In the genomic region with DNA sequence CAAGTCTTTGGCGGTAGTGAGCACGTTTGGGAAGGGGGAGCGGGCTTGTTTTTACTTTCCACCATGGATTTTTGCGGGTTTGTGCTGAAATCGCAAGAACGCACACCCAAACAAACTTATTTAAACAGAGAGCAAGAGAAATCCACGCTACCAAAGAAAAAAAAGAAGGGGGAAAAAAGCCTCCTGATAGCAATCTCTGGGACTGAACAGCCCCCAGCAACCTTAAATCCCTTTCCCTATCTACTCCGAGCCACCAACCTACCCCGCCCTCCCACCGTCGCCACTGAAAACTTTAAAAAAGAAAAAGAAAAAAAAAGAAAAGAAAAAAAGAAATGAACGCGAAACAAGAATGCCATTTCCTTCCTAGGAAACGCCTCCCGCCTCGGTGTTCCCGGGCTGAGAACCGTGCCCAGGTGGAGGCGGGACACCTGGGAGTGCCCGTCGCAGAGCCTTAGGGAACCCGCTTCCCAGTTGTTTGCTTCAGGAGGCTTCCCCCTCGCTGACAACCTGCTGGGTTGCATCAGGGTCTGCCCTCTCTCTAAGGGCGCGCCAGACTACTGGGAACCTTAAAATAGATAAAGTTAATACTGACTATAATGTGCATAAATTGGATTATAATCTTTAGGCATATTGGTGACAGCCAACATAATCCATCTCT, we compare ENCODE assay signal across 8 mouse cellular contexts. TPM values are rescaled to one million over a fixed set of nuclear protein-coding genes. Genes with fewer than 3 reads are reported as not detected.
DNase-seq lines count a peak whose midpoint lies in the region; ATAC-seq lines count a peak whose summit lies in the region.

No protein-coding gene starts in this region.

- peaks cover 6% of the 10 kb centered on the region for H3K4me1 ChIP-seq in heart, embryonic 11.5 days (ENCODE audit: control insufficient read depth, insufficient read depth, low read length)
- peaks cover 23% of the 10 kb centered on the region for H3K4me1 ChIP-seq in kidney, embryonic 16.5 days (ENCODE audit: insufficient read depth, low read length)
- H3K4me1 ChIP-seq in stomach, embryonic 16.5 days (ENCODE audit: control insufficient read depth, insufficient read depth, low read length) = peaks cover 7% of the 10 kb centered on the region

- H3K9me3 ChIP-seq in heart, embryonic 11.5 days (replicated peaks; ENCODE audit: control insufficient read depth, low read length) = no peaks in the 10 kb centered on the region
- no peaks in the 10 kb centered on the region for H3K9me3 ChIP-seq in kidney, embryonic 16.5 days (ENCODE audit: low read length)
- no peaks in the 10 kb centered on the region for H3K9me3 ChIP-seq in stomach, embryonic 16.5 days (replicated peaks; ENCODE audit: control insufficient read depth, low read length)

- H3K27ac ChIP-seq in heart, embryonic 11.5 days (ENCODE audit: low read depth, low read length) = peak overlapping the region; percentile 96; the same call in 1 of the 2 replicates
- H3K27ac ChIP-seq in kidney, embryonic 16.5 days (ENCODE audit: low read length) = peak overlapping the region; percentile 56; the same call in 1 of the 2 replicates
- H3K27ac ChIP-seq in stomach, embryonic 16.5 days (ENCODE audit: low read length) = peak overlapping the region; percentile 77

- H3K4me3 ChIP-seq in heart, embryonic 11.5 days (ENCODE audit: low read depth, low read length) = peak overlapping the region; percentile 90
- H3K4me3 ChIP-seq in kidney, embryonic 16.5 days (ENCODE audit: low read length) = peak overlapping the region; percentile 73
- peak overlapping the region; percentile 88 for H3K4me3 ChIP-seq in stomach, embryonic 16.5 days (replicated peaks; ENCODE audit: low read length)

- peak; percentile 18 for DNase-seq in ovary, postnatal 14 days (ENCODE audit: low spot score)
- DNase-seq in ovary, postnatal 10 days (ENCODE audit: low spot score) = no peak
- DNase-seq in cerebellum, adult 8-10 months = peak; percentile 27
- peak; percentile 16 for DNase-seq in lung, postnatal 14 days
- DNase-seq in natural killer cell, adult 2 months (ENCODE audit: low spot score in 2 of 2) = no peak

- peaks cover 2% of the 10 kb centered on the region; the same call in 1 of the 2 replicates for H3K36me3 ChIP-seq in heart, embryonic 11.5 days (ENCODE audit: control insufficient read depth, insufficient read depth, low read length)
- H3K36me3 ChIP-seq in kidney, embryonic 16.5 days (ENCODE audit: insufficient read depth, low read length) = 0 out of 2 replicates have a peak, but pooled peaks cover 7% of the 10 kb centered on the region
- H3K36me3 ChIP-seq in stomach, embryonic 16.5 days (ENCODE audit: control insufficient read depth, insufficient read depth, low read length) = no peaks in the 10 kb centered on the region

- H3K4me2 ChIP-seq in heart, embryonic 11.5 days = peak overlapping the region; percentile 95
- peak overlapping the region; percentile 97 for H3K4me2 ChIP-seq in kidney, embryonic 16.5 days (replicated peaks; ENCODE audit: low read depth, low read length)
- peak overlapping the region; percentile 96 for H3K4me2 ChIP-seq in stomach, embryonic 16.5 days (ENCODE audit: low read depth, low read length)

- under 1% methylated on average over 25 of the region's 25 CpGs for WGBS in heart, embryonic 11.5 days (ENCODE audit: insufficient replicate concordance)
- WGBS in kidney, embryonic 16.5 days = under 1% methylated on average over 25 of the region's 25 CpGs
- WGBS in stomach, embryonic 16.5 days = under 1% methylated on average over 25 of the region's 25 CpGs

- H3K27me3 ChIP-seq in heart, embryonic 11.5 days (ENCODE audit: control insufficient read depth, insufficient read depth, low read length) = no peaks in the 10 kb centered on the region
- peaks cover 6% of the 10 kb centered on the region for H3K27me3 ChIP-seq in kidney, embryonic 16.5 days (ENCODE audit: insufficient read depth, low read length)
- no peaks in the 10 kb centered on the region for H3K27me3 ChIP-seq in stomach, embryonic 16.5 days (ENCODE audit: control insufficient read depth, insufficient read depth, low read length)

- H3K9ac ChIP-seq in heart, embryonic 11.5 days (ENCODE audit: low read depth, low read length) = peak overlapping the region; percentile 88
- H3K9ac ChIP-seq in kidney, embryonic 16.5 days (replicated peaks; ENCODE audit: low read length) = peak overlapping the region; percentile 69
- peak overlapping the region; percentile 77 for H3K9ac ChIP-seq in stomach, embryonic 16.5 days (ENCODE audit: low read length)

- no peak for ATAC-seq in heart, embryonic 11.5 days (replicated peaks; ENCODE audit: insufficient number of reproducible peaks, low FRiP score, low TSS enrichment)
- ATAC-seq in kidney, embryonic 16.5 days (ENCODE audit: low FRiP score, low TSS enrichment) = no peak
- no peak for ATAC-seq in stomach, embryonic 16.5 days (ENCODE audit: insufficient read depth, low FRiP score)

RNA-seq across cellular contexts. Expression of a gene that starts 0.7 kb away (rescaled TPM):
- 62.5 and 67.6 TPM in 2 replicates for polyA plus RNA-seq in heart, embryonic 11.5 days (2014; fragmentation: Nextera tagmentation; extraction: Ambion mirVana)
- polyA plus RNA-seq in kidney, embryonic 16.5 days (2015; fragmentation: Nextera tagmentation; extraction: Ambion mirVana) = 27.5 and 34.8 TPM in 2 replicates
- polyA plus RNA-seq in stomach, embryonic 16.5 days (2015; fragmentation: Nextera tagmentation; extraction: Ambion mirVana) = 33.0 and 41.5 TPM in 2 replicates

Comparison
In these comparisons a context has a peak if more than half of its experiments do, and no peak if none do; other contexts are left out.
1. DNase-seq: peak in ovary, postnatal 14 days (single experiment), cerebellum, adult 8-10 months (single experiment) and lung, postnatal 14 days (single experiment); none in ovary, postnatal 10 days (single experiment) and natural killer cell, adult 2 months (0 of 2).
2. Peak in every context shown above with its lines, with median percentiles within 50 percentile points of each other: H3K27ac ChIP-seq, H3K4me2 ChIP-seq, H3K4me3 ChIP-seq and H3K9ac ChIP-seq.